Mouse (Mus musculus) midbrain, embryonic 15.5 days (tissue): ENCODE measurements around the gene Cdca3. TPM values are rescaled to one million over a fixed set of nuclear protein-coding genes. Genes with fewer than 3 reads are reported as not detected.
A peak's percentile ranks its signal among the peaks of the same experiment; 100 is the strongest.
"Not testable (repeated sequence)": the region's sequence is repeated elsewhere in the genome, so short reads cannot be mapped to it uniquely, and the experiment has no call there.

ENCODE experiments used
- ATAC-seq: fragments of 200-750 bp; cut with Nextera tagmentation; replicated peaks from 2 replicates; pipeline ENCODE4 v1.8.0; 2017; ENCODE audit warnings: moderate TSS enrichment
- H3K27ac ChIP-seq: fragments of 300-500 bp; sonication (generic); 2 replicates; pipeline ENCODE4 v1.5.1; 2015; ENCODE audit warnings: mild to moderate bottlenecking, inconsistent platforms
- H3K27me3 ChIP-seq: fragments of 300-500 bp; sonication (generic); replicated peaks from 2 replicates; pipeline ENCODE4 v1.6.1; 2015; ENCODE audit warnings: inconsistent platforms
- H3K36me3 ChIP-seq: fragments of 300-500 bp; sonication (generic); replicated peaks from 2 replicates; pipeline ENCODE4 v1.6.1; 2015; ENCODE audit warnings: inconsistent platforms
- H3K4me1 ChIP-seq: fragments of 300-500 bp; sonication (generic); 2 replicates; pipeline ENCODE4 v1.6.1; 2015; ENCODE audit warnings: inconsistent platforms
- H3K4me2 ChIP-seq: fragments of 300-500 bp; sonication (generic); 2 replicates; pipeline ENCODE4 v1.6.1; 2015; ENCODE audit warnings: inconsistent platforms, mild to moderate bottlenecking, moderate library complexity
- H3K4me3 ChIP-seq: fragments of 300-500 bp; sonication (generic); 2 replicates; pipeline ENCODE4 v1.5.1; 2015; ENCODE audit warnings: mild to moderate bottlenecking, inconsistent platforms
- H3K9ac ChIP-seq: fragments of 300-500 bp; sonication (generic); 2 replicates; pipeline ENCODE4 v1.6.1; 2015; ENCODE audit warnings: mild to moderate bottlenecking, inconsistent platforms
- H3K9me3 ChIP-seq: fragments of 300-500 bp; sonication (generic); 2 replicates; pipeline ENCODE4 v1.6.1; 2016; ENCODE audit warnings: inconsistent platforms
- WGBS: fragments of 180-500 bp; shearing (Covaris S2); methylation state at CpG from one replicate; pipeline ENCODE4 v1.1.7; 2015; ENCODE audit warnings: mixed read lengths; 5-methylcytosine and 5-hydroxymethylcytosine counted together
- polyA plus RNA-seq: library from polyadenylated mRNA; unstranded; fragments of >200 nt; fragmentation: Nextera tagmentation; extraction: Ambion mirVana; gene quantifications from 2 replicates; pipeline ENCODE4 v1.2.1, GENCODE M21; 2015

Gene Cdca3
- polyA plus RNA-seq, 1 experiment from 2014 or later, result 23.2 TPM

GRCm38 (mm10) chr6:124817971-124818370 is 11.4 kb upstream of the Cdca3 start:
- no peak for ATAC-seq
- Histone ChIP-seq H3K4me2 (no peak overlapping the region), H3K9ac (no peak overlapping the region), H3K4me3 (no peak overlapping the region), H3K27ac (no peak overlapping the region), H3K9me3 (no peaks in the 10 kb centered on the region), H3K27me3 (no peaks in the 10 kb centered on the region), H3K4me1 (peaks cover 8% of the 10 kb centered on the region), H3K36me3 (peaks cover 57% of the 10 kb centered on the region)
- 92% methylated on average over 8 of the region's 8 CpGs for WGBS

DNA sequence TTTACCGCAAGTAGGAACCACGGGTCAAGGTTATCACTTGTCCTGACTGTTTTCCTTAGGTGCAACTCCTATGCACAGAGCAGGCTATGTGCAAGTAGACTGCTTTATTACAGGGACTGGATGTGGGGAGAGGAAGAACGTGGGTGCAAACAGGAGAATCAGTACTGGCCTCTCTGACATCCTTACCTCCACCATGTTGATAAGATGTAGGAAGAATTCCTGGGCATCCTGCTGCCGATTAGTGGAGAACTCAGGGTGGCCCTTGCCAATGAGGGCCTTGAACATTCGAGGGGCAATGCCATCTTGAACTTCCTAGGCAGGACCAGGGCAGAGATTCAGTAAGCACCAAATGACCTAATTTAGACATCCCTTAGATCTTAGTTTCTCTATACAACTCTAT is 8.5 kb upstream of the Cdca3 start:
- no peaks in the 10 kb centered on the region for H3K9me3 ChIP-seq
- H3K36me3 ChIP-seq, result peaks cover 86% of the 10 kb centered on the region
- no peaks in the 10 kb centered on the region for H3K27me3 ChIP-seq
- 97% methylated on average over 5 of the region's 5 CpGs for WGBS
- ATAC-seq, result no peak
- no peaks in the 10 kb centered on the region for H3K4me1 ChIP-seq
- no peak overlapping the region for H3K4me3 ChIP-seq
- no peak overlapping the region for H3K9ac ChIP-seq
- H3K27ac ChIP-seq, result no peak overlapping the region
- H3K4me2 ChIP-seq, result no peak overlapping the region

DNA sequence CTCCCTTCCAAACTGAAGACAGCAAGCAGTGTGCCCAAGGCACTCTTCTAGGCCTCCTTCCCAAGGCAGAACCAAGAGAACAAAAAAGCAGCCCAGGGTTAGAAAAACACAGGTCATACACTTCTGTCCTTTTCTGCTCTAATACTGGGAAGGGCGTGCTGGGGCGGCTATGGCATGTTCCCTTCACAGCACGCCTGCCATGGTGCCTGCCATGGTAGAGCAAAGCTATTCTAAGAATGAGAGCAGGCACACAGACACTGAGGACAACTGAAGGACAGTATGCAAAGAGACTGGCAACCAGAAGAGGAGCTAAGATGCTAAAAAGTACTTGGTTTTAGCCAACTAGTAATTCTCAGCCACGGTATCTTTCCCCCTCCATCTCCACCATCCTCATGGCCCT is 7.3 kb upstream of the Cdca3 start:
- ATAC-seq, result no peak
- 98% methylated on average over 4 of the region's 4 CpGs for WGBS

GRCm38 (mm10) chr6:124828101-124828592 is 1.2 kb upstream of the Cdca3 start:
- Histone ChIP-seq H3K4me3 (peak overlapping the region; percentile 56), H3K9ac (peak overlapping the region; percentile 49), H3K4me2 (peak overlapping the region; percentile 69), H3K4me1 (peaks cover 20% of the 10 kb centered on the region), H3K27ac (peak overlapping the region; percentile 90), H3K27me3 (no peaks in the 10 kb centered on the region), H3K9me3 (no peaks in the 10 kb centered on the region), H3K36me3 (peaks cover 31% of the 10 kb centered on the region)
- no peak for ATAC-seq
- 19% methylated on average over 10 of the region's 10 CpGs for WGBS

More for the DNA sequence above, 7.3 kb upstream of the Cdca3 start:
- H3K4me3 ChIP-seq, result no peak overlapping the region
- H3K27me3 ChIP-seq, result no peaks in the 10 kb centered on the region
- H3K36me3 ChIP-seq, result peaks cover 89% of the 10 kb centered on the region
- no peaks in the 10 kb centered on the region for H3K4me1 ChIP-seq
- no peak overlapping the region for H3K27ac ChIP-seq
- no peak overlapping the region for H3K9ac ChIP-seq
- no peaks in the 10 kb centered on the region for H3K9me3 ChIP-seq
- no peak overlapping the region for H3K4me2 ChIP-seq

GRCm38 (mm10) chr6:124829799-124830700 is 703 bp downstream of the Cdca3 start:
- no peaks in the 10 kb centered on the region for H3K27me3 ChIP-seq
- under 1% methylated on average over 38 of the region's 38 CpGs for WGBS
- H3K4me1 ChIP-seq, result peaks cover 20% of the 10 kb centered on the region
- H3K9me3 ChIP-seq, result no peaks in the 10 kb centered on the region
- ATAC-seq, result peak; percentile 92
- peaks cover 12% of the 10 kb centered on the region for H3K36me3 ChIP-seq
- H3K9ac ChIP-seq, result peak overlapping the region; percentile 59
- peak overlapping the region; percentile 56 for H3K4me3 ChIP-seq
- peak overlapping the region; percentile 90 for H3K27ac ChIP-seq
- H3K4me2 ChIP-seq, result peak overlapping the region; percentile 69

DNA sequence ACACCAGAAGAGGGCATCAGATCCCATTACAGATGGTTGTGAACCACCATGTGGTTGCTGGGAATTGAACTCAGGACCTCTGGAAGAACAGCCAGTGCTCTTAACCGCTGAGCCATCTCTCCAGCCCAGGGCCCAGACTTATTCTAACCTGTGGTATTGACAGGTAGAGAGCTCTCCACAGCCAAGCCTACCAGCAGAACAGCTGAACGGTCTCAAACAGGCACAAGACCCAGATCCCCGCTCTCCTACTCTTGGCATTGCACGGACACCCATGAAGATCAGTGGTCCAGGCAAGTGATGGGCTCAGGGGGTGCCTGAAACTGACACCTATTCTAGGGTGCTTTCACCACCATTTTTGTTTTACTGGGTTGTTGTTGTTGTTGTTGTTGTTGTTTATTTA is 1.9 kb downstream of the Cdca3 start:
- not testable (repeated sequence) for ATAC-seq, H3K36me3 ChIP-seq, H3K27me3 ChIP-seq, H3K4me2 ChIP-seq, H3K27ac ChIP-seq, H3K9me3 ChIP-seq, H3K4me3 ChIP-seq, H3K9ac ChIP-seq
- H3K4me1 ChIP-seq, result peaks cover 20% of the 10 kb centered on the region
- 95% methylated on average over 4 of the region's 4 CpGs for WGBS

GRCm38 (mm10) chr6:124831649-124832048 is 2.3 kb downstream of the Cdca3 start:
- no peak overlapping the region for H3K4me2 ChIP-seq
- no peaks in the 10 kb centered on the region for H3K27me3 ChIP-seq
- H3K9ac ChIP-seq, result no peak overlapping the region
- 96% methylated on average over 8 of the region's 8 CpGs for WGBS
- no peaks in the 10 kb centered on the region for H3K9me3 ChIP-seq
- H3K4me1 ChIP-seq, result peaks cover 20% of the 10 kb centered on the region
- no peak for ATAC-seq
- H3K36me3 ChIP-seq, result no peaks in the 10 kb centered on the region
- no peak overlapping the region for H3K27ac ChIP-seq
- H3K4me3 ChIP-seq, result no peak overlapping the region

DNA sequence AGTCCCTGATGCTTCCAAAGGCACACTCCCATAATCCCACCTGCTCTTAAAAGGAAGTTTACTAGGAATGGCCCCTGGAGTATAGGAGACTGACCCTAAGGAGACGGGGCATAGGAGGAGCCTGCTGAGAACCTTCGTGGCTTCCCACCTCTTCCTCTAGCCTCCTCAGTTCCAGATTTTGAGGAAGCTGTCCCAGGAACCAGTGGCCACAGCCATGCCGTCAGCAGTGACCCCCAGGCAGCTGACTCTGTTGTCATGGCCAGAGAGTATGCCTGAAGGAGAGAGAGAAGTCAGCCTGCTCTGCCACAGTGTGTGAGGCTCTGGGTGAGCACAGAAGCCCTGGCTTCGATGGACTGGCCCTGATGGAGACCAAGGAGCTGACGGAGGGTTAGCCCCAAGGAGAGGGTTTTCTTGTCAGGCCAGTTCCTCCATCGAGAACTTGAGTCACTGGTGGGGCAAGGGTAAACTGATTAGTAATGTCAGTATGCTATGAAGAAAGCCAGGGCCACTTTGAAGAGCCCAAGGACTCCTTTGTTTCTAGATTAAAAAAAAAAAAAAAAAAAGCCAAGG is 5.2 kb downstream of the Cdca3 start:
- Histone ChIP-seq H3K27ac (no peak overlapping the region), H3K27me3 (no peaks in the 10 kb centered on the region), H3K9me3 (no peaks in the 10 kb centered on the region), H3K4me2 (no peak overlapping the region), H3K9ac (no peak overlapping the region), H3K4me3 (no peak overlapping the region), H3K36me3 (no peaks in the 10 kb centered on the region), H3K4me1 (peaks cover 13% of the 10 kb centered on the region)
- ATAC-seq, result no peak
- WGBS, result 81% methylated on average over 6 of the region's 6 CpGs

DNA sequence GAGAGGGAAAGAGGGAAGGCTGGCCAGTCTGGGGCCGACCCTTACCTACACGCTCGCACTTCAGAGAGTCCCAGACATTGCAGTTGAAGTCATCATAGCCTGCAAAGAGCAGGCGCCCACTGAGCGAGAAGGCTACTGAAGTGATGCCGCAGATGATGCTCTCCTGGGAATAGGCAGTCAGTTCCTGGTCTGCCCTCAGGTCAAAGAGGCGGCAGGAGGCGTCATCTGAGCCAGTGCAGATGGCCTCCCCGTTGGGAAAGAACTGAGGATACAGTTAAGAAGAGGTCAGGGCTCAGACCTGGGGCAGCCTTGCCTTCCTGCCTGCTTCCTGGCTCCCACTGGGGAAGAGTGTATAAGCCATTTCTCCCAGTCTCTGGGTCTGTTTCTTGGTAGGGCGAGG is 6.2 kb downstream of the Cdca3 start:
- Histone ChIP-seq H3K4me3 (no peak overlapping the region), H3K4me2 (no peak overlapping the region), H3K36me3 (no peaks in the 10 kb centered on the region), H3K27ac (no peak overlapping the region), H3K27me3 (no peaks in the 10 kb centered on the region), H3K9ac (no peak overlapping the region), H3K4me1 (peaks cover 17% of the 10 kb centered on the region), H3K9me3 (no peaks in the 10 kb centered on the region)
- 70% methylated on average over 10 of the region's 10 CpGs for WGBS
- ATAC-seq, result no peak

- H3K4me1 ChIP-seq, result peaks cover 15% of the 10 kb centered on the region
- no peak overlapping the region for H3K27ac ChIP-seq
- no peaks in the 10 kb centered on the region for H3K36me3 ChIP-seq
- no peak overlapping the region for H3K4me3 ChIP-seq
- no peaks in the 10 kb centered on the region for H3K9me3 ChIP-seq
- no peak overlapping the region for H3K9ac ChIP-seq
- 86% methylated on average over 7 of the region's 7 CpGs for WGBS
- H3K4me2 ChIP-seq, result no peak overlapping the region
- H3K27me3 ChIP-seq, result no peaks in the 10 kb centered on the region
- ATAC-seq, result no peak
Measured at GRCm38 (mm10) chr6:124836411-124836810, 7.1 kb downstream of the Cdca3 start.

GRCm38 (mm10) chr6:124839805-124840204 is 10.5 kb downstream of the Cdca3 start:
- Histone ChIP-seq H3K36me3 (0 out of 2 replicates have a peak, but pooled peaks cover under 1% of the 10 kb centered on the region), H3K4me3 (no peak overlapping the region), H3K9ac (peak overlapping the region; percentile 14; the same call in 1 of the 2 replicates), H3K4me1 (peaks cover 15% of the 10 kb centered on the region), H3K27me3 (no peaks in the 10 kb centered on the region), H3K4me2 (no peak overlapping the region), H3K9me3 (no peaks in the 10 kb centered on the region), H3K27ac (peak overlapping the region; percentile 58)
- peak; percentile 18 for ATAC-seq
- 5% methylated on average over 8 of the region's 8 CpGs for WGBS

GRCm38 (mm10) chr6:124840241-124841167 is 11.2 kb downstream of the Cdca3 start, which contains the start of gene Gnb3:
Gene Gnb3 (minus strand): TSS chr6:124840275.
- H3K9ac ChIP-seq, result peak within 1 kb of the TSS; percentile 14; the same call in 1 of the 2 replicates
- H3K36me3 ChIP-seq, result peaks cover 6% of the 10 kb centered on the region; the same call in 1 of the 2 replicates
- peak within 1 kb of the TSS; percentile 58 for H3K27ac ChIP-seq
- H3K27me3 ChIP-seq, result no peaks in the 10 kb centered on the region
- H3K4me2 ChIP-seq, result no peak within 1 kb of the TSS
- WGBS, result 15% methylated on average over 15 of the region's 15 CpGs
- H3K4me3 ChIP-seq, result no peak within 1 kb of the TSS
- peaks cover 15% of the 10 kb centered on the region for H3K4me1 ChIP-seq
- H3K9me3 ChIP-seq, result no peaks in the 10 kb centered on the region
- ATAC-seq, result peak; percentile 40
